Mouse (Mus musculus) gastrocnemius, adult 2 months (tissue): ENCODE measurements around the gene Gm13278. TPM values are rescaled to one million over a fixed set of nuclear protein-coding genes. Genes with fewer than 3 reads are reported as not detected.
"Not testable (repeated sequence)": the region's sequence is repeated elsewhere in the genome, so short reads cannot be mapped to it uniquely, and the experiment has no call there.

Source experiments
- DNase-seq: peaks from one replicate; pipeline ENCODE4 v3.0.0; 2022
- H3K27ac ChIP-seq: fragments of 200-600 bp; 2 replicates; pipeline ENCODE4 v1.8.1; 2022; ENCODE audit warnings: mild to moderate bottlenecking
- H3K4me3 ChIP-seq: fragments of 200-600 bp; 2 replicates; pipeline ENCODE4 v1.8.1; 2022; ENCODE audit warnings: mild to moderate bottlenecking, moderate library complexity
- CTCF ChIP-seq: fragments of 200-600 bp; IDR thresholded peaks from 2 replicates; pipeline ENCODE4 v1.8.1; 2022; ENCODE audit warnings: antibody characterized with exemption, mild to moderate bottlenecking, moderate library complexity
- intact Hi-C: fragments of 180-260 bp; cut with DNase I; formaldehyde crosslinking; loops from one replicate; pipeline ENCODE4 v1.15.1; 2025
- total RNA-seq, 2 experiments: library from RNA; stranded (reverse); gene quantifications; 2 replicates each; pipeline ENCODE4 v1.2.3; 2021

Gm13278 gene
- total RNA-seq, 2 experiments from 2014 or later = not detected

DNA sequence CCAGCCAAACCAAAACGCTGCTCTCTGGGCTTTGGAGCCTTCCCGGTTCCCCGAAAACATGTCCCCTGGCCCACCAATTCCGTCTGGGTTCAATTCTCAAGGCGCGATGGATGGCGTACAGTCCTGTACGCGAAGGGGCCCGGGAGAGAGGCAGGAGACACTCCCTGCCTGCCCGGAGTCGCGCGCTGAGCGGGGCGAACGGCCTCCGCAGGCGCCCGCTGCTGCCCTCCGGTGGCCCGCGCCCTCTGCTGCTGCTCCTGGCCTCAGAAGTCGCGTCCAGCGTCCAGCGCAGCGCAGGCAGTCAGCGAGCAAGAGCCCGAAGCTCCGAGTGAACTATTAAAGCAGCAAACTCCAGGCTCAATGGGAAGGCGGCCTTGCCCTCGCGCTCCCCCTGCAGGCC lies 14.4 kb downstream of the Gm13278 start:
- DNase-seq = peak; percentile 60
- peak; percentile 30 for TF ChIP-seq CTCF
- intact Hi-C loops, H3K27ac ChIP-seq: not testable (repeated sequence)
- H3K4me3 ChIP-seq = 0 out of 2 replicates have a peak overlapping the region, but pooled peaks have one; percentile 46

DNA sequence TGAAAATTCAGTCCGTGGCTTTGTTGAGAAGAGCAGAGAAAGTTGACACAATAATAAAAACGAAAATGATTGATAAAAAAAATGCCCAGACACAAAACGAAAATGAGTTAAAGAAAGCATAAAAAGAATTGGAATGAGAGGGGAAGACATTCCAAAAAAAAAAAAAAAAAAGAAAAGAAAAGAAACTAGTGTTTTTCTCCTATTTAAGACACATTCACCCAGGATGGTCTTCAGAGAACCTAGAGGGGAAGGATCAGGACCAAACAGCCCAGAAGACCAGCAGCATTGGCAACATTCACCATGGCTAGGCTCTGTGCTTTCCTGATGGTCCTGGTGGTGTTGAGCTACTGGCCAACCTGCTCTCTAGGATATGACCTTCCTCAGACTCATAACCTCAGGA lies 24.6 kb downstream of the Gm13278 start, which contains the start of gene Ifna7:
Gene Ifna7, plus strand, starts transcription at position 301 of the 400 bp plus-strand sequence.
- Histone ChIP-seq H3K27ac (no peak within 1 kb of the TSS), H3K4me3 (no peak within 1 kb of the TSS)
- intact Hi-C loops = no loop called here
- TF ChIP-seq CTCF = no peak
- DNase-seq = no peak

DNA sequence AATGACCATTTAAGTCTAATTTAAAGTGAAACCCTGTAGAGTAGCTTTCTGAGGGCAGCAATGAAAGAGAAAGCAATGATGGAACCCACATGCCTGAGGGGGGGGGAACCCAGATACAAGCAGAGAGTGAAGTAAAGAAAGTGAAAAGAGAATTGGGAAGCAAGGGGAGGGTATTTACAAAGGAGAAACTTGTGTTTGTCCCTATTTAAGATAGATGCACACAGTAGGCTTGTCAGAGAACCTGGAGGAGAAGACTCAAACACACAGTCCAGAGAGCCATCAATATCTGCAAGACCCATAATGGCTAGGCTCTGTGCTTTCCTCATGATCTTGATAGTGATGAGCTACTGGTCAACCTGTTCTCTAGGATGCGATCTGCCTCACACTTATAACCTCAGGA lies 28.3 kb downstream of the Gm13278 start, which contains the start of gene Ifna11:
Gene Ifna11, plus strand, starts transcription at position 301 of the 400 bp plus-strand sequence.
- intact Hi-C loops = no loop called here
- H3K27ac ChIP-seq = no peak within 1 kb of the TSS
- DNase-seq = no peak
- no peak for TF ChIP-seq CTCF
- H3K4me3 ChIP-seq = no peak within 1 kb of the TSS

DNA sequence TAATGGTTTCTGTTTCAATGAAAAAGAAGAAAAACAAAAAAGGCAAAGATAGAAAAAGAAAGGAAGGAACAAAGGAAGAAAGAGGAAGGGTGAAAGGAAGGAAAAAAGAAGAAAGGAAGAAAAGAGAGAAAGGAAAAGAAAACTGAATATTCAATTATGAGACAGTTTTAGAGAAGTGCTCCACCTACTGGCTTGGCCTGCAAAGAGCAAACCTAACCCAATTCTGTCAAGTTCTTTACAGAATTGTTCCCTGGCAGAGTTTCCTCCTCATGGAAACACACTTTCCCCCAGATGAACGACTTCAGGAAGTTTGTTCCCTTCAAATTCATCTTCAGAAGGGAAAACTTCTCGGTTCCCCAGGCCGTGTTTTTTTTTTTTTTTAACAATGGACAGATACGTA lies 31.6 kb downstream of the Gm13278 start:
- no peak for DNase-seq
- intact Hi-C loops = no loop called here
- TF ChIP-seq CTCF = peak; percentile 49
- Histone ChIP-seq H3K4me3 (no peak overlapping the region), H3K27ac (no peak overlapping the region)

DNA sequence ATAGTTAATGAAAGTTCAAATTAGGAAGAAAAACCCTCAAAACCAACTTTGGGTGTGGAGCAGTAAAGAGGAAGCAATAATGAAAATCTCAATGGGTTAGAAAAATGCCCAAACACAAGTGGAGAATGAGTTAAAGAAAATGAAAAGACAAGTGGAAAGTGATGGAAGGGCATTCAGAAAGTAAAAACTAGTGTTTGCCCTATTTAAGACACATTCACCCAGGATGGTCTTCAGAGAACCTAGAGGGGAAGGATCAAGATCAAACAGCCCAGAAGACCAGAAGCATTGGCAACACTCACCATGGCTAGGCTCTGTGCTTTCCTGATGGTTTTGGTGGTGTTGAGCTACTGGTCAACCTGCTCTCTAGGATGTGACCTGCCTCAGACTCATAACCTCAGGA lies 35.8 kb downstream of the Gm13278 start, which contains the start of gene Ifna6:
Gene Ifna6, plus strand, starts transcription at position 301 of the 400 bp plus-strand sequence.
- not testable (repeated sequence) for H3K4me3 ChIP-seq, H3K27ac ChIP-seq, DNase-seq
- intact Hi-C loops = loop anchor here (5.0 kb wide), 1 partner anchor 255 kb away; the partner anchor contains the start of gene Ifna14

DNA sequence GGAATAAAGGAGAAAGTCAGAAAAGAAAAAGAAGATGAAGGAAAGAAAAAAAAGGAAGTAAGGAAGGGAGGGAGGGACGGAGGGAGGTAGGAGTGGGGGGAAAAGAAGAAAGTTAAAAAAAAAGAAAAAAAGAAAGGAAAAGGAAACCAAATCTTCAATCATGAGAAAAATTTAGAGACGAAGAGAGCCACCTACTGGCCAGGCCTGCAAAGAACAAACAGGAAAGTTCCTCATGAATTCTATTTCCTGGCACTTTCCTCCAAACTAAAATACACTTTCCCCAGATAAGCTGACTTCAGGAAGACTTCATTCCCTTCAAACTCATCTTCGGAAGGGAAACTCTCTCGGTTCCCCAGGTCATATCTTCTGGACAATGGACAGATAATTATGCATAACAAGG lies 39.2 kb downstream of the Gm13278 start:
- peak; percentile 57 for TF ChIP-seq CTCF
- intact Hi-C loops = no loop called here
- Histone ChIP-seq H3K4me3 (no peak overlapping the region), H3K27ac (no peak overlapping the region)
- DNase-seq = no peak

DNA sequence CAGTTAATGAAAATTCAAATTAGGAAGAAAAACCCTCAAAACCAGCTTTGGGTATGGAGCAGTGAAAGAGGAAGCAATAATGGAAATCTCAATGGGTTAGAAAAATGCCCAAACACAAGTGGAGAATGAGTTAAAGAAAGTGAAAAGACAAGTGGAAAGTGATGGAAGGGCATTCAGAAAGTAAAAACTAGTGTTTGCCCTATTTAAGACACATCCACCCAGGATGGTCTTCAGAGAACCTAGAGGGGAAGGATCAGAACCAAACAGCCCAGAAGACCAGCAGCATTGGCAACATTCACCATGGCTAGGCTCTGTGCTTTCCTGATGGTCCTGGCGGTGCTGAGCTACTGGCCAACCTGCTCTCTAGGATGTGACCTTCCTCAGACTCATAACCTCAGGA lies 43.9 kb downstream of the Gm13278 start, which contains the start of gene Ifna5:
Gene Ifna5, plus strand, starts transcription at position 301 of the 400 bp plus-strand sequence.
- DNase-seq, intact Hi-C loops, H3K27ac ChIP-seq, H3K4me3 ChIP-seq: not testable (repeated sequence)

DNA sequence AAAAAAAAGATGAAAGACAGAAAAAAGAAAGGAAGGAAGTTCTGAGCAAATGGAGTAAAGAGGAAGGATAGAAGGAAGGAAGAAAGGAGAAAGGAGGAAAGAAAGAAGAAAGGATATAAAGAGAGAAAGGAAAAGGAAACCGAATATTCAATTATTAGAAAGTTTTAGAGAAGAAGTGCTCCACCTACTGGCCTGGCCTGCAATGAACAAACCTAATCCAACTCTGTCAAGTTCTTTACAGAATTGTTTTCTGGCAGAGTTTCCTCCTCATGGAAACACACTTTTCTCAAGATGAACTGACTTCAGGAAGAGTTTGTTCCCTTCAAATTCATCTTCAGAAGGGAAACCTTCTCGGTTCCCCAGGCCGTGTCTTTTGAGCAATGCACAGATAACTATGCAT lies 47.5 kb downstream of the Gm13278 start:
- no peak for DNase-seq
- H3K4me3 ChIP-seq = no peak overlapping the region
- intact Hi-C loops = no loop called here
- H3K27ac ChIP-seq = no peak overlapping the region
- TF ChIP-seq CTCF = peak; percentile 57

DNA sequence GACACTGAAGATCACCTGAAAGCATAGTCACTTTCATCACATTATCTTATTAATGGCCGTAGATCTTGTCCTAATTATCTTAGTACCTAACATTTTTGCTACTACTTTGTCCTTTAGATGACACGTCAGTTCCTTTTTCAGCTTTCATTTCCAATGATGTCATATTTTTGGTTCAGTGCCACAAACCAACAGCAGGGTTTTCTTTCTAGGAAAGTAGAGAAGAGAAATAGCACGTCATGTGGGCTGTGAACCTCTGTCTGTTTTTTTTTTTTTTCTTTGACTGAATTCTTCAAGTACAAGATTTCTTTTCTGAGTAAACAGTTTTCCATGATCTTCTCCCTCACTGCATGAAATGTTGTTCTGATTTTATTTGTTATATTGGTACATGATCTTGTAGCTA lies 48.7 kb downstream of the Gm13278 start:
- TF ChIP-seq CTCF = no peak
- DNase-seq = no peak
- H3K4me3 ChIP-seq = no peak overlapping the region
- intact Hi-C loops = no loop called here
- no peak overlapping the region for H3K27ac ChIP-seq

DNA sequence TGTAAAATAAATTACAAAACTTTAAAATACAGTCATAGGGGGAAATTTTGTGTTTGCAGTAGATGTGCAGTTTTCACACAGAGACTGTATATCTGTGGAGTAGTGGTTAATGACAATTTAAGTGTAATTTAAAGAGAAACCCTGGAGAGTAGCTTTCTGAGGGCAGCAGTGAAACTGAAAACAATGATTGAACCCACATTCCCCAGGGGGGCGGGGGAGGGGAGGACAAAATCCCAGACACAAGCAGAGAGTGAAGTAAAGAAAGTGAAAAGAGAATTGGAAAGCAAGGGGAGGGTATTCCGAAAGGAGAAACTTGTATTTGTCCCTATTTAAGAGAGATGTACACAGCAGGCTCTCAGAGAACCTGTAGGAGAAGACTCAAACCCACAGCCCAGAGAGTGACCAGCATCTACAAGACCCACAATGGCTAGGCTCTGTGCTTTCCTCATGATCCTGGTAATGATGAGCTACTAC lies 50.1 kb downstream of the Gm13278 start, which contains the start of gene Ifna4:
Gene Ifna4, plus strand, starts transcription at position 424 of the 474 bp plus-strand sequence.
- intact Hi-C loops = no loop called here
- no peak for DNase-seq
- no peak for TF ChIP-seq CTCF
- Histone ChIP-seq H3K27ac (no peak within 1 kb of the TSS), H3K4me3 (no peak within 1 kb of the TSS)

Other genes starting within 250 kb of the Gm13278 start
- gene Ifna15, start 233.3 kb upstream of the Gm13278 start, total RNA-seq = not detected
- gene Ifna14, start 219.8 kb upstream of the Gm13278 start, total RNA-seq = not detected
- gene Ifna9, start 199.2 kb upstream of the Gm13278 start, total RNA-seq = not detected
- not detected for gene Ifna12, start 188.2 kb upstream of the Gm13278 start, total RNA-seq
- gene C87499, start 157.1 kb upstream of the Gm13278 start, total RNA-seq = not detected
- gene Ifna13, start 147.1 kb upstream of the Gm13278 start, total RNA-seq = not detected
- not detected for gene Ifna16, start 114.6 kb upstream of the Gm13278 start, total RNA-seq
- not detected for gene Ifna2, start 107.6 kb upstream of the Gm13278 start, total RNA-seq
- gene Ifnab, start 100.2 kb upstream of the Gm13278 start, total RNA-seq = not detected
- under 1 TPM; 0.22 to 0.48 TPM for gene Gm26566, start 69.7 kb upstream of the Gm13278 start, total RNA-seq
- gene Klhl9, start 69.1 kb upstream of the Gm13278 start, total RNA-seq = 10 to 100 TPM; 51.6 to 58.9 TPM
- not detected for gene Gm13271, start 36.7 kb upstream of the Gm13278 start, total RNA-seq
- not detected for gene Gm13283, start 31.4 kb upstream of the Gm13278 start, total RNA-seq
- not detected for gene Gm13290, start 17.7 kb upstream of the Gm13278 start, total RNA-seq
- gene Gm13289, start 14.6 kb upstream of the Gm13278 start, total RNA-seq = not detected
- gene Gm13272, start 11.7 kb upstream of the Gm13278 start, total RNA-seq = not detected
- not detected for gene Ifnz, start 9.4 kb upstream of the Gm13278 start, total RNA-seq
- gene Gm13276, start 5.8 kb upstream of the Gm13278 start, total RNA-seq = not detected
- gene Gm13277, start 2.9 kb upstream of the Gm13278 start, total RNA-seq = not detected
- not detected for gene Gm13275, start 2.9 kb downstream of the Gm13278 start, total RNA-seq
- gene Gm13279, start 5.8 kb downstream of the Gm13278 start, total RNA-seq = not detected
- not detected for gene Gm13285, start 8.1 kb downstream of the Gm13278 start, total RNA-seq
- gene Gm13287, start 11.7 kb downstream of the Gm13278 start, total RNA-seq = not detected
- not detected for gene Gm13288, start 14.0 kb downstream of the Gm13278 start, total RNA-seq
- not detected for gene Ifna7, start 24.7 kb downstream of the Gm13278 start, total RNA-seq
- gene Ifna11, start 28.4 kb downstream of the Gm13278 start, total RNA-seq = not detected
- not detected for gene Ifna6, start 35.9 kb downstream of the Gm13278 start, total RNA-seq
- not detected for gene Ifna5, start 44.0 kb downstream of the Gm13278 start, total RNA-seq
- gene Ifna4, start 50.3 kb downstream of the Gm13278 start, total RNA-seq = not detected
- gene Ifna1, start 58.5 kb downstream of the Gm13278 start, total RNA-seq = not detected
- gene Ifne, start 88.7 kb downstream of the Gm13278 start, total RNA-seq = not detected